Mouse (Mus musculus) monocyte, adult 5-6 weeks (primary cell): ENCODE data around the gene Sin3b. TPM values are rescaled to one million over a fixed set of nuclear protein-coding genes. Genes with fewer than 3 reads are reported as not detected.
"Not testable (repeated sequence)": the region's sequence is repeated elsewhere in the genome, so short reads cannot be mapped to it uniquely, and the experiment has no call there.

Experiments used
- ATAC-seq: fragments of 153-309, 156-312 bp; replicated peaks from 2 replicates; pipeline ENCODE4 v1.8.0; 2017; ENCODE audit warnings: mild to moderate bottlenecking; ENCODE audit not compliant: low TSS enrichment, insufficient number of reproducible peaks, severe bottlenecking, poor library complexity, low FRiP score
- total RNA-seq: library from RNA; stranded (forward); fragments of 200-1000, 200-491, 200-594 nt; gene quantifications from 3 replicates; pipeline ENCODE4 v1.2.3, GENCODE M21; 2017

The Sin3b gene
- total RNA-seq: 122 to 164 TPM (median 146 TPM) in 3 replicates

DNA sequence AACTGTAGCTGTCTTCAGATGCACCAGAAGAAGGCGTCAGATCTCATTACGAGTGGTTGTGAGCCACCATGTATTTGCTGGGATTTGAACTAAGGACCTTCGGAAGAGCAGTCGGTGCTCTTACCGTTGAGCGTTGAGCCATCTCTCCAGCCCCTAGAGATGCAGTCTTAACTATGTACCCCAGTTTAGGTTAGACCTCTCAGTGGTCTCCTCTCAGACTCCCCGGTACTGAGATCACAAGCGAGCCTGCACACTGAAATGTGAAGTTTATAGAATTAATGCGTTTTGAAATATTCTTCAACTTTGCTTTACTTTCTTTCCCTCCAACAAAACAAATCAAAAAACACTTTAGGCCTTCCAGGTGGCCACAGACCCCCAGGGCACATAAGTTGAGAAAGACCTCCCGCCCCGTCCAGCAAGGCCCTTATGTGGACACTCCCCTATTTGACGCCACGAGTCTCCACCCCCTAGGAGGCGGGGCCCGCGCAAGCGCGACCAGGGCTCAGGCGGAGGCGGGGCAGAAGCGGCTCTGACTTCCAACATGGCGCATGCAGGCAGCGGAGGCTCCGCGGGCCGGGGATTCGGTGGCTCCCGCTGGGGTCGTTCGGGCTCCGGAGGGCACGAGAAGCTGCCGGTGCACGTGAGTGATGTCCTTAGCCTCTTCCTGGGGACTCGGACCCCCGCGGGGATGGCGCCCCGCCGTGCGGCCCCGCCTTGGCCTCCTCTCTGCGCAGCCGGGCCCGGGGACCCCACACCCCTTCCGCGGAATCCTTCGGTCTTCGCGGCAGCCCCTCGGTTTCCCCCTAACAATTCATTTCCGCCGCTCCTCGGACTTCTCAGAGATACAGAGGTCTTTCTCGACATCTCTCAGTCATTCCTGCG, at the start of gene Sin3b:
Gene Sin3b (plus strand): TSS at position 517 of the 882 bp plus-strand sequence.
- peak; percentile 94 for ATAC-seq

DNA sequence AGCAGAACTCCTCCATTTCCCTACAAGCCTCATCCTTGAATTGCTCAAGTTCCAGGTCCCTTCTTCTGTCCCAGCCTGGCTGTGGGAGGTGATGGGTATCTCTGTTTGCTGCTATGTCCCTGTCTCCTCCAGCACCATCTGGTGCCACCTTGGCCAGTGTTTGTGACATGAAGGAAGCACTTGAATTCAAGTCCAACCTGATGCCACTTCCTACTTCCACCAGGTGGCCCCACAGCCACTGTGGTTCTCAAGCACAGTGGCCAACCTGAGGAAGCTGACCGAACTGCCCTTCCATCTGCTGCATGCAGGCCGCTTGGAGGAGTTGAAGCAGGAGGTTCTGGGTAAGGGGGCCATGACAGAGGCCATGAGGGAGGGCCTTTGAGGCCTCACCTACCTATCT, 48.9 kb upstream of the Sin3b start:
- no peak for ATAC-seq

DNA sequence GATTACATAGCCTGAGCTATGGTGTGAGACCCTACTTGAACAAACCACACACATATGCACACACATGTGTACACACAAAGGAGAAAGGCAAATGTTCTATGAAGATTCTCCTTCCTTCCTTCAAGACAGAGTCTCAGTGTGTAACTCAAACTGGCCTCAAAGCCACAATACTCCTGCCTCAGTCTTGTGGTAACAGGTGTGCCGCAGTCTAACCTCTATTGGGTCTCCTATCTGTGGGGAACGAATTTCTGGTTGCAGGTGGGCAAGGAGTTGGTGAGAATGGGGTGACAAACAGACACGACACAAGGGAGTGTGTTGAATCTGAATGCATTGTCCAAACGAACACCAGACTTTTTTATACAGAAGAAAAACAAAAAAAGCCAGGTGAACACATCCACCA, 46.6 kb upstream of the Sin3b start:
- no peak for ATAC-seq

DNA sequence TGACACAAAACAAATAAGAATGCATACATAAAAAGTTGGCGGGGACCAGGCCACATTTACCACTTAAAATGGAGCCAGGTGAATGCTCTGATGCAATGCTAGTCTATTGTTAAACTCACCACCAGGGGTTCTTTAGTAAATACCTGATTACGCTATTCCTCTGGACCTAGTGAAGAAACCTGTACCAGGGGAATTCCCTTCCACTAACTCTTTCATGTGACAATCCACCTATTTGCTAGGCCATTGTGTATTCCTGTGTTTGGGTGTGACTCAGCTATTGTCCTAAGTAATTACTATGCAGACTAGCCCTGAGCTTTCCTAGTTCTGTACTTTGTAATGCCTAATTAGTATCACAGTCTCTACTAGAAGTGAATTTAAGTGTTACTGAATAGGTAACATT, 46.2 kb upstream of the Sin3b start:
- not testable (repeated sequence) for ATAC-seq

DNA sequence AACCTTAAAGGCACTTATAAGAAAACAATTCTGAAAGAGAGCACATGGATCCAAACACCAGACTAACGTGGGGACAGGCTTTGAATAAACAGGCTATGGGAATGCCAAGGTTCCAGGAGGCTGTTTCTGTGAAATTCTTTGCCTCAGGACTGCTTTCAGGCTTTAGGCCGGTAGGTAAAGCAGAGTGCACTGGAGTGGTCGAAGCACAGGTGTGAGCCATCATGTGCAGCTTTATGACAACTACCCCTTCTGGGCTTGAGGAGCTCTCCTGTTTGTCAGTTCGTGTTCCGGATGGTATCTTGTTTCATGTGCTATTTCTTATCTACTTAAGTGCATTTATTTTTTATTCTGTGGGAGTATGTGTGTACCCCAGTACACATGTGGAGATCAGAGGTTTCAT, 45.8 kb upstream of the Sin3b start:
- no peak for ATAC-seq

GRCm38 (mm10) chr8:72680133-72680532, 43.0 kb upstream of the Sin3b start:
- 0 out of 2 replicates have a peak, but pooled peaks have one; percentile 50 for ATAC-seq

- no peak for ATAC-seq
These were observed 40.9 kb upstream of the Sin3b start for GRCm38 (mm10) chr8:72682051-72682687.

DNA sequence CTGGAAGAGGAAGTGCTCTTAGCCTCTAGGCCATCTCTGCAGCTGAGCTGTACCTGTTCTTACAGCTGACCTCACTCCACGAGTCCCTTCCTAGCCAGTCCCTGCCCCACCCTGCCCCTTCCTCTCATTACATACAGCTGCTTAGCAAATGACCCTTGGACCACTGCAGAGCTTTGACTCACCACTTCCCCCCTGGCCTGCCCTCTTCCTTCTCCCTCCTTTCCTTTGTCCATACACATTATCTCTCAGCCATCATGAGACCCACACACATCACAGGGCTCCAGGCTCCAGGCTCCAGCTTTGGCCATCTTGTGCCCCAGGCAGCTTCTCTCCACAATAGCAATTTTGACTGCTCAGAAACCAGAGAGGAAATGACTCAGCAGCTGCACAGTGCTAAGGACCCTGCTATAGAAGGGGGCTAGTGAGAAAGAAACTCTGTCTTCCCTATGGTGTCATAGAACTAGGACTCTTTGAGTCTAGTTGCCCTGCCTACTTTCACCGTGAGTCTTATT, 40.0 kb upstream of the Sin3b start:
- no peak for ATAC-seq

GRCm38 (mm10) chr8:72683572-72684099, 39.4 kb upstream of the Sin3b start:
- ATAC-seq: not testable (repeated sequence)

- ATAC-seq: no peak
These were observed 24.6 kb upstream of the Sin3b start for GRCm38 (mm10) chr8:72698349-72698926.

- ATAC-seq: 0 out of 2 replicates have a peak, but pooled peaks have one; percentile 40
These were observed 10.5 kb upstream of the Sin3b start for GRCm38 (mm10) chr8:72712569-72712968.

DNA sequence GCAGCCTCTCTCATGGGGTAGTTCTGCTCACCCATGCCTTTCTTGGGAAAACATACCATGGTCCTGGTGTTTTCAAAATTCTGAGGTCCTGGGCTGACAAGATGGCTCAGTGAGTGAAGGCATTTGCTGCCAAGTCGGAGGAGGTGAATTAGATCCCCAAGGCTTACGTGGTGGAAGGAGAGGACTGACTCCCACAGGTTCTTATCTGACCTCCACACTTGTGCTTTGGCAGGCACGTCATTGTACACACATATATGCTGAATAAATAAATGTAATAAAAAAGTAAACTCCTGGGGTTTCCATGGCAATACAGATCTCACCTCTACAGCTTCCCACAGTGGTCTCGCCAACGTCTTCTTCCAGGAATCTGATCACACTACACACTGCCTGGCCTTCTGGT, 6.5 kb upstream of the Sin3b start:
- ATAC-seq: no peak

- no peak for ATAC-seq
These were observed 2.5 kb upstream of the Sin3b start for GRCm38 (mm10) chr8:72720541-72720940.

GRCm38 (mm10) chr8:72723651-72724001, 541 bp downstream of the Sin3b start:
- ATAC-seq: no peak

DNA sequence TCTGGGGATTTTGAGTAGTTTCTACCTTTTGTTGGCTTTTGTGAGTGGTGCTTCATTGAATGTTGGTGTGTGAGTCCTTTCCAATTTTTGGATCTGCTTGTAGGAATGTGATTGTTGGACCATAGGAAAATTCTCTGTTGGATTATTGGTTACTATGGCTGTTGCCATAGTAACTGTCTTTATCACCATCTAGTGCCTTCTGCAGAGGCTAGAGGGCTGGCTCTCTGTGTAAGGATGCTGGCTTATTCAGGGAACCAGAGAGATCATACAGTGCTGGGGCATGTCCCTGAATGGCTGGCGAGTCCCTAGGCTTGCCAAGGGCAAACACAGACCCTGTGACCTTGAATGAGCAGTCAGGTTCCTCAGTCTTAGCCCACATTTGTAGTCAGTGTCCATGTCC, 5.6 kb downstream of the Sin3b start:
- no peak for ATAC-seq

DNA sequence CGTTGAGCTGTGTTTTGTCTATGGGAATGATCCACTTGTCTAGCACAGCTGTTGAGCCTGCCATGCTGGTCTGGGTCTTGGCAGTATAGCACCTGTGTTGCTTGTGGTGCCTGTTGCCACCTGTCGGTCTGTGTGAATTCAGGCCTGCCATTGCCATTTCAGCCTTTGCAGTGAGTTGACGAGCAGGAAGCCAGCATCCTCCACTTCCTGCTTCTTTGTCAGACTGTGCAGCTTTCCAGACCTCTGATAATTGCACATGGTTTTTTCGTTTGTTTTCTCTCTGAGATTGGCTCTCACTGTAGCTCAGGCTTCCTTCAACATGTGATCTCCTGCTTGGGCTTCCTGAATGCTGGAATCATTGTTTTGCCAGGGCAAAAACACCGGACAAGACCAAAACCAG, 11.9 kb downstream of the Sin3b start:
- no peak for ATAC-seq

- no peak for ATAC-seq
These were observed 13.8 kb downstream of the Sin3b start for GRCm38 (mm10) chr8:72736868-72737267.

- no peak for ATAC-seq
These were observed 23.0 kb downstream of the Sin3b start for GRCm38 (mm10) chr8:72746061-72746460.

DNA sequence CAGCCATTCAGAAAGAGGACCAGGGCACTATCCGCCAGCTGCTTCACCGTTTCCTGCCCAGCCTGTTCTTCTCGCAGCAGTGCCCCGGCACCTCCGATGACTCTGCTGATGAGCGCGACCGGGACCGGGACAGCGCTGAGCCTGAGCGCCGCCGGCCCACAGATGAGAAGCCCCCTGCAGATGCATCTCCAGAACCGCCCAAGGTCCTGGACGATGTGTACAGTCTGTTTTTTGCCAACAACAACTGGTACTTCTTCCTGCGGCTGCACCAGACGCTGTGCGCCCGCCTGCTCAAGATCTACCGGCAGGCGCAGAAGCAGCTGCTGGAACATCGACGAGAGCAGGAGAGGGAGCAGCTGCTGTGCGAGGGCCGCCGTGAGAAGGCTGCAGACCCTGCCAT, 26.8 kb downstream of the Sin3b start:
- no peak for ATAC-seq
